Mouse (Mus musculus) MEL (cell line): ENCODE results near the gene Ildr1.

Source experiments
- BHLHE40 ChIP-seq: IDR thresholded peaks from 2 replicates; pipeline ENCODE4 v1.6.1; 2012; ENCODE audit warnings: low read depth, mild to moderate bottlenecking, inconsistent platforms, low read length, improper control_type of control experiment, borderline replicate concordance
- CHD2 ChIP-seq: IDR thresholded peaks from 2 replicates; pipeline ENCODE4 v1.6.1; 2011; ENCODE audit warnings: low read length, improper control_type of control experiment
- CTCF ChIP-seq, 3 experiments: IDR thresholded peaks in 2 of 3; conservative IDR thresholded peaks in 1 of 3; 2 replicates each; pipeline ENCODE4 v1.5.1; 2011 to 2012; ENCODE audit warnings: low read length in 3 of 3, low read depth in 2 of 3, mild to moderate bottlenecking in 2 of 3, improper control_type of control experiment in 1 of 3, inconsistent platforms in 1 of 3, mixed read lengths in 1 of 3, moderate library complexity in 1 of 3; ENCODE audit not compliant: control insufficient read depth in 1 of 3, insufficient read depth in 1 of 3, poor library complexity in 1 of 3, severe bottlenecking in 1 of 3
- MAFK ChIP-seq: IDR thresholded peaks from 2 replicates; pipeline ENCODE4 v1.6.1; 2011; ENCODE audit warnings: low read depth, mild to moderate bottlenecking, low read length, improper control_type of control experiment, borderline replicate concordance
- MAX ChIP-seq: IDR thresholded peaks from 2 replicates; pipeline ENCODE4 v1.6.1; 2011; ENCODE audit warnings: low read length, improper control_type of control experiment
- MYC ChIP-seq: IDR thresholded peaks from 2 replicates; pipeline ENCODE4 v1.6.1; 2011; ENCODE audit warnings: low read depth, mild to moderate bottlenecking, low read length, improper control_type of control experiment, moderate library complexity
- POLR2A ChIP-seq, 2 experiments: IDR thresholded peaks; 2 replicates each; pipeline ENCODE4 v1.6.1; 2011 to 2012; ENCODE audit warnings: low read length in 2 of 2, mild to moderate bottlenecking in 2 of 2, control low read depth in 1 of 2, improper control_type of control experiment in 1 of 2, low read depth in 1 of 2, moderate library complexity in 1 of 2; ENCODE audit not compliant: control insufficient read depth in 1 of 2, insufficient read depth in 1 of 2, poor library complexity in 1 of 2
- TAL1 ChIP-seq: IDR thresholded peaks from 2 replicates; pipeline ENCODE4 v1.6.1; 2012; ENCODE audit warnings: mild to moderate bottlenecking, inconsistent platforms, low read length, moderate library complexity, mixed read lengths
- TCF12 ChIP-seq: IDR thresholded peaks from 2 replicates; pipeline ENCODE4 v1.6.1; 2014; ENCODE audit warnings: low read depth, mild to moderate bottlenecking, inconsistent platforms, low read length, improper control_type of control experiment, moderate library complexity

GRCm38 (mm10) chr16:36770830-36771229 lies 77.1 kb downstream of the Ildr1 start:
- no peak for TF ChIP-seq CTCF (IDR thresholded peaks at IDR 0.05 in 2 of 3, conservative IDR thresholded peaks at IDR 0.05 in 1 of 3; ENCODE audit: control insufficient read depth in 1 of 3, insufficient read depth in 1 of 3, low read depth in 2 of 3, low read length in 3 of 3, poor library complexity in 1 of 3, severe bottlenecking in 1 of 3)
- no peak for TF ChIP-seq CHD2
- no peak for TF ChIP-seq BHLHE40
- TF ChIP-seq MAFK = no peak
- no peak for TF ChIP-seq TCF12
- no peak for TF ChIP-seq POLR2A (IDR thresholded peaks at IDR 0.05; ENCODE audit: control insufficient read depth in 1 of 2, insufficient read depth in 1 of 2, low read depth in 1 of 2, low read length in 2 of 2, poor library complexity in 1 of 2)
- TF ChIP-seq MYC = no peak
- TF ChIP-seq TAL1 = no peak
- TF ChIP-seq MAX = no peak
